In genomic region chr11:120382509-120382908, GRCm38 (mm10) we compare ENCODE assay signal across 18 mouse cellular contexts. TPM values are rescaled to one million over a fixed set of nuclear protein-coding genes. Genes with fewer than 3 reads are reported as not detected.
DNase-seq lines count a peak whose midpoint lies in the region; ATAC-seq and TF ChIP-seq lines count a peak whose summit lies in the region.
"Had no signal": no experiment of that assay in that cellular context is flagged by ENCODE, and none has a peak within 500 bp of the region (broad histone marks: within the 10 kb centered on the region; RNA-seq: fewer than 3 reads in every experiment).

No protein-coding gene starts in this region.

- no peak for TF ChIP-seq CTCF in lung, embryonic 14.5 days (IDR thresholded peaks at IDR 0.05; ENCODE audit: low read depth)
- TF ChIP-seq CTCF in heart, postnatal 0 days (IDR thresholded peaks at IDR 0.05; ENCODE audit: low read depth), result no peak
- TF ChIP-seq CTCF in gastrocnemius, adult 2 months (IDR thresholded peaks at IDR 0.05), result no peak

- TF ChIP-seq EP300 in heart, postnatal 0 days (IDR thresholded peaks at IDR 0.05; ENCODE audit: low read depth), result peak; percentile 96

- peaks cover 5% of the 10 kb centered on the region for H3K4me1 ChIP-seq in lung, embryonic 14.5 days (ENCODE audit: insufficient read depth)
- peaks cover 30% of the 10 kb centered on the region for H3K4me1 ChIP-seq in heart, postnatal 0 days (ENCODE audit: control insufficient read depth, insufficient read depth)
- H3K4me1 ChIP-seq in midbrain, embryonic 16.5 days (ENCODE audit: control insufficient read depth, insufficient read depth, low read length), result peaks cover 5% of the 10 kb centered on the region

- no peaks in the 10 kb centered on the region for H3K27me3 ChIP-seq in lung, embryonic 14.5 days (ENCODE audit: insufficient read depth, low read length)
- no peaks in the 10 kb centered on the region for H3K27me3 ChIP-seq in heart, postnatal 0 days (ENCODE audit: control insufficient read depth, insufficient read depth, low read length)
- no peaks in the 10 kb centered on the region for H3K27me3 ChIP-seq in midbrain, embryonic 16.5 days (ENCODE audit: control insufficient read depth, insufficient read depth, low read depth, low read length)
- H3K27me3 ChIP-seq: embryonic facial prominence, embryonic 12.5 days; megakaryocyte, embryonic 14.5 days; neural tube, embryonic 12.5 days had no signal

- H3K27ac ChIP-seq in lung, embryonic 14.5 days (ENCODE audit: low read depth), result peak overlapping the region; percentile 8; the same call in 1 of the 2 replicates
- H3K27ac ChIP-seq in heart, postnatal 0 days (ENCODE audit: low read depth), result peak overlapping the region; percentile 92
- H3K27ac ChIP-seq in gastrocnemius, adult 2 months, result no peak overlapping the region
- no peak overlapping the region for H3K27ac ChIP-seq in midbrain, embryonic 16.5 days (ENCODE audit: low read length)
- H3K27ac ChIP-seq: embryonic facial prominence, embryonic 12.5 days; hindbrain, postnatal 0 days; neural tube, embryonic 12.5 days had no signal

- no peak for DNase-seq in lung, embryonic 14.5 days
- DNase-seq in lung, adult 18-20 months, result no peak
- peak; percentile 33 for DNase-seq in heart, adult 8-10 months (ENCODE audit: low spot score)
- DNase-seq in heart, postnatal 0 days (ENCODE audit: low spot score), result peak; percentile 84
- peak; percentile 63 for DNase-seq in telencephalon, adult 2 months (ENCODE audit: low read depth, low spot score)
- DNase-seq in gastrocnemius, adult 2 months, result no peak
- DNase-seq: adrenal gland, adult 8-10 months; cerebellum, adult 18-20 months had no signal

- H3K9ac ChIP-seq in lung, embryonic 14.5 days, result no peak overlapping the region; the same call in 1 of the 2 replicates
- no peak overlapping the region for H3K9ac ChIP-seq in heart, postnatal 0 days (replicated peaks; ENCODE audit: low read depth, low read length)
- no peak overlapping the region for H3K9ac ChIP-seq in midbrain, embryonic 16.5 days (ENCODE audit: low read depth, low read length)
- H3K9ac ChIP-seq: embryonic facial prominence, embryonic 12.5 days; neural tube, embryonic 12.5 days had no signal

- ATAC-seq in lung, embryonic 14.5 days (ENCODE audit: insufficient read depth), result no peak
- ATAC-seq in heart, postnatal 0 days (ENCODE audit: insufficient read depth, low read depth), result peak; percentile 69
- no peak for ATAC-seq in midbrain, embryonic 16.5 days
- ATAC-seq: hindbrain, postnatal 0 days; lung, postnatal 0 days had no signal

- intact Hi-C loops in gastrocnemius, adult 2 months (cut with DNase I), result no loop called here

- H3K9me3 ChIP-seq in lung, embryonic 14.5 days (ENCODE audit: low read depth, low read length), result no peaks in the 10 kb centered on the region
- no peaks in the 10 kb centered on the region for H3K9me3 ChIP-seq in heart, postnatal 0 days (replicated peaks; ENCODE audit: control insufficient read depth, low read length)
- no peaks in the 10 kb centered on the region for H3K9me3 ChIP-seq in midbrain, embryonic 16.5 days (replicated peaks; ENCODE audit: control insufficient read depth, low read length, poor library complexity, severe bottlenecking)
- H3K9me3 ChIP-seq: embryonic facial prominence, embryonic 12.5 days; megakaryocyte, embryonic 14.5 days; neural tube, embryonic 12.5 days had no signal

- H3K4me3 ChIP-seq in lung, embryonic 14.5 days (ENCODE audit: low read depth, low read length), result no peak overlapping the region
- H3K4me3 ChIP-seq in heart, postnatal 0 days (ENCODE audit: low read depth, low read length), result no peak overlapping the region
- no peak overlapping the region for H3K4me3 ChIP-seq in gastrocnemius, adult 2 months
- no peak overlapping the region for H3K4me3 ChIP-seq in midbrain, embryonic 16.5 days (ENCODE audit: low read depth, low read length)
- H3K4me3 ChIP-seq: embryonic facial prominence, embryonic 12.5 days; megakaryocyte, embryonic 14.5 days; neural tube, embryonic 12.5 days had no signal

- H3K4me2 ChIP-seq in lung, embryonic 14.5 days, result no peak overlapping the region
- no peak overlapping the region for H3K4me2 ChIP-seq in heart, postnatal 0 days (ENCODE audit: low read depth, low read length)
- H3K4me2 ChIP-seq in midbrain, embryonic 16.5 days (ENCODE audit: low read length), result no peak overlapping the region
- H3K4me2 ChIP-seq: embryonic facial prominence, embryonic 12.5 days; neural tube, embryonic 12.5 days had no signal

- WGBS in lung, embryonic 14.5 days, result 90% methylated on average over 9 of the region's 9 CpGs
- 29% methylated on average over 9 of the region's 9 CpGs for WGBS in heart, postnatal 0 days
- 96% methylated on average over 9 of the region's 9 CpGs for WGBS in midbrain, embryonic 16.5 days

- peaks cover 75% of the 10 kb centered on the region for H3K36me3 ChIP-seq in lung, embryonic 14.5 days (ENCODE audit: insufficient read depth)
- H3K36me3 ChIP-seq in heart, postnatal 0 days (replicated peaks; ENCODE audit: control insufficient read depth, insufficient read depth, low read length), result peaks cover 54% of the 10 kb centered on the region
- H3K36me3 ChIP-seq in midbrain, embryonic 16.5 days (ENCODE audit: control insufficient read depth, insufficient read depth, low read length), result peaks cover 32% of the 10 kb centered on the region

RNA-seq across cellular contexts. Expression of gene Faap100, which starts 3.9 kb away (rescaled TPM):
- polyA plus RNA-seq in lung, embryonic 14.5 days (2014; fragmentation: Nextera tagmentation; extraction: Ambion mirVana), result 35.6 and 44.5 TPM in 2 replicates
- total RNA-seq in heart, adult 8-10 months (2022), result 10 to 100 TPM; 12.1 to 18.3 (median 13.6) TPM
- total RNA-seq in heart, postnatal 0 days (2014; rRNA removed; ENCODE audit: low replicate concordance), result 46.7 and 70.5 TPM in 2 replicates
- polyA plus RNA-seq in heart, postnatal 0 days (2015; fragmentation: Nextera tagmentation; extraction: Ambion mirVana), result 22.3 and 28.6 TPM in 2 replicates
- 10 to 100 TPM; 18.5 to 18.8 TPM for total RNA-seq in gastrocnemius, adult 2 months (2021)
- polyA plus RNA-seq in midbrain, embryonic 16.5 days (2015; fragmentation: Nextera tagmentation; extraction: Ambion mirVana), result 119 and 126 TPM in 2 replicates

RNA-seq across cellular contexts. Expression of gene Fscn2, which starts 21.2 kb away (rescaled TPM):
- 0.23 and 0.57 TPM in 2 replicates for polyA plus RNA-seq in lung, embryonic 14.5 days (2014; fragmentation: Nextera tagmentation; extraction: Ambion mirVana)
- total RNA-seq in heart, adult 8-10 months (2022), result not detected
- total RNA-seq in heart, postnatal 0 days (2014; rRNA removed; ENCODE audit: low replicate concordance), result not detected in 2 replicates
- polyA plus RNA-seq in heart, postnatal 0 days (2015; fragmentation: Nextera tagmentation; extraction: Ambion mirVana), result 0.65 and 0.68 TPM in 2 replicates
- under 1 TPM in 1 of 2 experiments, not detected in 1; 0.87 TPM for total RNA-seq in gastrocnemius, adult 2 months (2021)
- polyA plus RNA-seq in midbrain, embryonic 16.5 days (2015; fragmentation: Nextera tagmentation; extraction: Ambion mirVana), result 1.2 and 1.3 TPM in 2 replicates
- total RNA-seq: heart, postnatal 14 days; liver, adult 2 months had no signal
- polyA plus RNA-seq: liver, adult 2 months had no signal

RNA-seq across cellular contexts. Expression of gene Actg1, which starts 34.2 kb away (rescaled TPM):
- 2,614 and 2,926 TPM in 2 replicates for polyA plus RNA-seq in lung, embryonic 14.5 days (2014; fragmentation: Nextera tagmentation; extraction: Ambion mirVana)
- total RNA-seq in heart, adult 8-10 months (2022), result 100 to 1,000 TPM; 188 to 320 (median 251) TPM
- 700 and 751 TPM in 2 replicates for total RNA-seq in heart, postnatal 0 days (2014; rRNA removed; ENCODE audit: low replicate concordance)
- polyA plus RNA-seq in heart, postnatal 0 days (2015; fragmentation: Nextera tagmentation; extraction: Ambion mirVana), result 639 and 714 TPM in 2 replicates
- total RNA-seq in gastrocnemius, adult 2 months (2021), result 100 to 1,000 TPM; 201 to 262 TPM
- polyA plus RNA-seq in midbrain, embryonic 16.5 days (2015; fragmentation: Nextera tagmentation; extraction: Ambion mirVana), result 4,277 and 4,299 TPM in 2 replicates

RNA-seq across cellular contexts. Expression of gene Nploc4, which starts 55.0 kb away (rescaled TPM):
- polyA plus RNA-seq in lung, embryonic 14.5 days (2014; fragmentation: Nextera tagmentation; extraction: Ambion mirVana), result 42.1 and 51.4 TPM in 2 replicates
- total RNA-seq in heart, adult 8-10 months (2022), result 10 to 100 TPM; 64.3 to 69.6 (median 65.8) TPM
- 59.0 and 66.0 TPM in 2 replicates for total RNA-seq in heart, postnatal 0 days (2014; rRNA removed; ENCODE audit: low replicate concordance)
- 17.6 and 20.5 TPM in 2 replicates for polyA plus RNA-seq in heart, postnatal 0 days (2015; fragmentation: Nextera tagmentation; extraction: Ambion mirVana)
- total RNA-seq in gastrocnemius, adult 2 months (2021), result 10 to 100 TPM; 75.8 to 94.9 TPM
- polyA plus RNA-seq in midbrain, embryonic 16.5 days (2015; fragmentation: Nextera tagmentation; extraction: Ambion mirVana), result 28.7 and 30.4 TPM in 2 replicates

RNA-seq across cellular contexts. Expression of gene Tspan10, which starts 59.9 kb away (rescaled TPM):
- polyA plus RNA-seq in lung, embryonic 14.5 days (2014; fragmentation: Nextera tagmentation; extraction: Ambion mirVana), result not detected in 2 replicates
- total RNA-seq in heart, adult 8-10 months (2022), result 1 to 10 TPM in 3 of 4 experiments, under 1 TPM in 1; 0.52 to 2.4 (median 1.4) TPM
- total RNA-seq in heart, postnatal 0 days (2014; rRNA removed; ENCODE audit: low replicate concordance), result not detected in 2 replicates
- 0.08 TPM in 1 of 2 replicates, not detected in the other for polyA plus RNA-seq in heart, postnatal 0 days (2015; fragmentation: Nextera tagmentation; extraction: Ambion mirVana)
- 1 to 10 TPM in 1 of 2 experiments, not detected in 1; 1.1 TPM for total RNA-seq in gastrocnemius, adult 2 months (2021)
- not detected in 2 replicates for polyA plus RNA-seq in midbrain, embryonic 16.5 days (2015; fragmentation: Nextera tagmentation; extraction: Ambion mirVana)
- total RNA-seq: ES-E14; hindbrain, postnatal 0 days; liver, adult 2 months had no signal
- polyA plus RNA-seq: hindbrain, postnatal 0 days; kidney, embryonic 14.5 days; lung, postnatal 0 days had no signal

Comparison
In these comparisons a context has a peak if more than half of its experiments do, and no peak if none do; other contexts are left out.
1. DNase-seq: peak in heart, adult 8-10 months (single experiment), heart, postnatal 0 days (single experiment) and telencephalon, adult 2 months (single experiment); none in lung, embryonic 14.5 days (single experiment), lung, adult 18-20 months (0 of 2) and gastrocnemius, adult 2 months (single experiment).
2. H3K27ac ChIP-seq: peak in lung, embryonic 14.5 days (single experiment) and heart, postnatal 0 days (single experiment); none in gastrocnemius, adult 2 months (single experiment) and midbrain, embryonic 16.5 days (single experiment).